Mouse (Mus musculus) ZHBTc4 (cell line): ENCODE measurements at regions not wholly inside any gene's neighbourhood (a gene's known extent, or its start where the extent isn't known, plus 50 kb on each side); places are given as distances from the start of the nearest gene placed in this dataset.
A peak's percentile ranks its signal among the peaks of the same experiment; 100 is the strongest.

Experiments used
- DNase-seq: peaks from one replicate; pipeline ENCODE4 v3.0.0-alpha.2; 2011; ENCODE audit warnings: low read depth, low spot score

GRCm38 (mm10) chr1:194334752-194335719, 283.0 kb upstream of the Plxna2 start:
- no peak for DNase-seq

GRCm38 (mm10) chr1:194332639-194333038, 285.4 kb upstream of the Plxna2 start:
- no peak for DNase-seq

GRCm38 (mm10) chr1:194330471-194330870, 287.5 kb upstream of the Plxna2 start:
- DNase-seq = no peak

- DNase-seq = no peak
Observed at GRCm38 (mm10) chr1:194320320-194321036, 297.5 kb upstream of the Plxna2 start.

GRCm38 (mm10) chr1:194318351-194318750, 299.7 kb upstream of the Plxna2 start:
- DNase-seq = no peak

GRCm38 (mm10) chr1:194315593-194315992, 302.4 kb upstream of the Plxna2 start:
- DNase-seq = no peak

GRCm38 (mm10) chr1:194310373-194310772, 307.6 kb upstream of the Plxna2 start:
- no peak for DNase-seq

GRCm38 (mm10) chr1:194308648-194309047, 309.4 kb upstream of the Plxna2 start:
- no peak for DNase-seq

GRCm38 (mm10) chr1:194303951-194304350, 314.1 kb upstream of the Plxna2 start:
- DNase-seq = no peak

GRCm38 (mm10) chr1:194302775-194303174, 315.2 kb upstream of the Plxna2 start:
- DNase-seq = no peak

GRCm38 (mm10) chr1:194281941-194282340, 336.1 kb upstream of the Plxna2 start:
- DNase-seq = no peak

GRCm38 (mm10) chr1:194268028-194268427, 350.0 kb upstream of the Plxna2 start:
- DNase-seq = no peak

GRCm38 (mm10) chr1:194262374-194262773, 355.6 kb upstream of the Plxna2 start:
- no peak for DNase-seq

- no peak for DNase-seq
Observed at GRCm38 (mm10) chr1:194259957-194260356, 358.1 kb upstream of the Plxna2 start.

GRCm38 (mm10) chr1:194244776-194245366, 373.1 kb upstream of the Plxna2 start:
- DNase-seq = no peak

GRCm38 (mm10) chr1:194241111-194241510, 376.9 kb upstream of the Plxna2 start:
- no peak for DNase-seq

- DNase-seq = no peak
Observed at GRCm38 (mm10) chr1:194231206-194231605, 386.8 kb upstream of the Plxna2 start.

GRCm38 (mm10) chr1:194226550-194227160, 391.4 kb upstream of the Plxna2 start:
- DNase-seq = no peak

GRCm38 (mm10) chr1:194225786-194226185, 392.2 kb upstream of the Plxna2 start:
- DNase-seq = no peak

GRCm38 (mm10) chr1:194224046-194224445, 394.0 kb upstream of the Plxna2 start:
- DNase-seq = no peak

- DNase-seq = no peak
Observed at GRCm38 (mm10) chr1:194223610-194224009, 394.4 kb upstream of the Plxna2 start.

- peak; percentile 81 for DNase-seq
Observed at GRCm38 (mm10) chr1:194223015-194223414, 395.0 kb upstream of the Plxna2 start.
